Mouse (Mus musculus) hindbrain, postnatal 0 days (tissue): Measurements from ENCODE around the gene Olfr705. TPM values are rescaled to one million over a fixed set of nuclear protein-coding genes. Genes with fewer than 3 reads are reported as not detected.

ENCODE experiments used
- ATAC-seq: fragments of 200-750 bp; cut with Nextera tagmentation; 2 replicates; pipeline ENCODE4 v1.8.0; 2017; ENCODE audit warnings: mild to moderate bottlenecking, moderate TSS enrichment, moderate library complexity
- DNase-seq: peaks from one replicate; pipeline ENCODE4 v3.0.0-alpha.2; 2015; ENCODE audit warnings: low spot score
- H3K27ac ChIP-seq: fragments of 300-500 bp; sonication (generic); 2 replicates; pipeline ENCODE4 v1.5.1; 2014; ENCODE audit warnings: mild to moderate bottlenecking
- H3K27me3 ChIP-seq: fragments of 300-500 bp; sonication (generic); 2 replicates; pipeline ENCODE4 v1.6.1; 2014; ENCODE audit warnings: low read length, mixed read lengths; ENCODE audit not compliant: insufficient read depth
- H3K36me3 ChIP-seq: fragments of 300-500 bp; sonication (generic); 2 replicates; pipeline ENCODE4 v1.6.1; 2014; ENCODE audit warnings: low read length, mixed read lengths; ENCODE audit not compliant: insufficient read depth
- H3K4me1 ChIP-seq: fragments of 300-500 bp; sonication (generic); 2 replicates; pipeline ENCODE4 v1.6.1; 2014; ENCODE audit warnings: antibody characterized with exemption, low read length, mixed read lengths; ENCODE audit not compliant: insufficient read depth
- H3K4me2 ChIP-seq: fragments of 300-500 bp; sonication (generic); 2 replicates; pipeline ENCODE4 v1.6.1; 2014; ENCODE audit warnings: low read depth, mild to moderate bottlenecking, low read length, moderate library complexity, mixed read lengths
- H3K4me3 ChIP-seq: fragments of 300-500 bp; sonication (generic); 2 replicates; pipeline ENCODE4 v1.5.1; 2014; ENCODE audit warnings: low read length
- H3K9ac ChIP-seq: fragments of 300-500 bp; sonication (generic); replicated peaks from 2 replicates; pipeline ENCODE4 v1.6.1; 2014; ENCODE audit warnings: mild to moderate bottlenecking, low read length, moderate library complexity, mixed read lengths
- H3K9me3 ChIP-seq: fragments of 300-500 bp; sonication (generic); 2 replicates; pipeline ENCODE4 v1.6.1; 2016; ENCODE audit warnings: low read length, mixed read lengths
- CTCF ChIP-seq: IDR thresholded peaks from 2 replicates; pipeline ENCODE4 v1.5.1; 2016; ENCODE audit warnings: antibody characterized with exemption, control low read depth, low read depth
- polyA plus RNA-seq: library from polyadenylated mRNA; unstranded; fragments of >200 nt; fragmentation: Nextera tagmentation; extraction: Ambion mirVana; gene quantifications from 2 replicates; pipeline ENCODE4 v1.2.1, GENCODE M21; 2015
- total RNA-seq: library from RNA; depleted of rRNA; stranded (reverse); fragments of >200 nt; gene quantifications from 2 replicates; pipeline ENCODE4 v1.2.3, GENCODE M21; 2014; rRNA removed

Gene Olfr705
- total and polyA plus RNA-seq, 2 experiments from 2014 or later = not detected

- DNase-seq (no peak), ATAC-seq (no peak)
- TF ChIP-seq CTCF = no peak
- no peak within 1 kb of the TSS for H3K27ac ChIP-seq
- no peaks in the 10 kb centered on the region for H3K9me3 ChIP-seq
- H3K27me3 ChIP-seq = no peaks in the 10 kb centered on the region
- H3K4me2 ChIP-seq = no peak within 1 kb of the TSS
- no peaks in the 10 kb centered on the region for H3K4me1 ChIP-seq
- no peaks in the 10 kb centered on the region for H3K36me3 ChIP-seq
- no peak within 1 kb of the TSS for H3K4me3 ChIP-seq
- no peak within 1 kb of the TSS for H3K9ac ChIP-seq
These were observed 42.9 kb downstream of the Olfr705 start, which contains the start of gene Olfr702 for GRCm38 (mm10) chr7:106833793-106834192. Olfr702 (minus strand) TSS chr7:106833893.

Other genes with a start within 250 kb of the Olfr705 start
- 0.26 TPM in 1 of 2 replicates, not detected in the other for gene Olfr693, start 196.3 kb downstream of the Olfr705 start, total RNA-seq
- not detected in 2 replicates for gene Olfr693, start 196.3 kb downstream of the Olfr705 start, polyA plus RNA-seq
- not detected in 2 replicates for gene Olfr694, start 185.1 kb downstream of the Olfr705 start, total RNA-seq
- not detected in 2 replicates for gene Olfr694, start 185.1 kb downstream of the Olfr705 start, polyA plus RNA-seq
- not detected in 2 replicates for gene Olfr695, start 160.5 kb downstream of the Olfr705 start, total RNA-seq
- gene Olfr695, start 160.5 kb downstream of the Olfr705 start, polyA plus RNA-seq = not detected in 2 replicates
- gene Olfr697, start 134.4 kb downstream of the Olfr705 start, total RNA-seq = not detected in 2 replicates
- gene Olfr697, start 134.4 kb downstream of the Olfr705 start, polyA plus RNA-seq = not detected in 2 replicates
- not detected in 2 replicates for gene Olfr698, start 121.5 kb downstream of the Olfr705 start, total RNA-seq
- gene Olfr698, start 121.5 kb downstream of the Olfr705 start, polyA plus RNA-seq = not detected in 2 replicates
- gene Olfr699, start 83.7 kb downstream of the Olfr705 start, total RNA-seq = not detected in 2 replicates
- not detected in 2 replicates for gene Olfr699, start 83.7 kb downstream of the Olfr705 start, polyA plus RNA-seq
- not detected in 2 replicates for gene Olfr700, start 68.1 kb downstream of the Olfr705 start, total RNA-seq
- gene Olfr700, start 68.1 kb downstream of the Olfr705 start, polyA plus RNA-seq = not detected in 2 replicates
- gene Olfr701, start 62.8 kb downstream of the Olfr705 start, total RNA-seq = not detected in 2 replicates
- gene Olfr701, start 62.8 kb downstream of the Olfr705 start, polyA plus RNA-seq = not detected in 2 replicates
- not detected in 2 replicates for gene Olfr702, start 43.0 kb downstream of the Olfr705 start, total RNA-seq
- not detected in 2 replicates for gene Olfr702, start 43.0 kb downstream of the Olfr705 start, polyA plus RNA-seq
- not detected in 2 replicates for gene Olfr703, start 33.5 kb downstream of the Olfr705 start, total RNA-seq
- gene Olfr703, start 33.5 kb downstream of the Olfr705 start, polyA plus RNA-seq = not detected in 2 replicates
- not detected in 2 replicates for gene Olfr704, start 13.7 kb downstream of the Olfr705 start, total RNA-seq
- not detected in 2 replicates for gene Olfr704, start 13.7 kb downstream of the Olfr705 start, polyA plus RNA-seq
- not detected in 2 replicates for gene Olfr706, start 11.3 kb upstream of the Olfr705 start, total RNA-seq
- gene Olfr706, start 11.3 kb upstream of the Olfr705 start, polyA plus RNA-seq = not detected in 2 replicates
- not detected in 2 replicates for gene Olfr707, start 24.4 kb upstream of the Olfr705 start, total RNA-seq
- not detected in 2 replicates for gene Olfr707, start 24.4 kb upstream of the Olfr705 start, polyA plus RNA-seq
- gene Olfr1532-ps1, start 31.1 kb upstream of the Olfr705 start, total RNA-seq = not detected in 2 replicates
- not detected in 2 replicates for gene Olfr1532-ps1, start 31.1 kb upstream of the Olfr705 start, polyA plus RNA-seq
- gene Olfr709-ps1, start 55.3 kb upstream of the Olfr705 start, total RNA-seq = not detected in 2 replicates
- gene Olfr709-ps1, start 55.3 kb upstream of the Olfr705 start, polyA plus RNA-seq = not detected in 2 replicates
- not detected in 2 replicates for gene Olfr710, start 71.4 kb upstream of the Olfr705 start, total RNA-seq
- gene Olfr710, start 71.4 kb upstream of the Olfr705 start, polyA plus RNA-seq = not detected in 2 replicates
- gene Olfr6, start 87.0 kb upstream of the Olfr705 start, total RNA-seq = not detected in 2 replicates
- gene Olfr6, start 87.0 kb upstream of the Olfr705 start, polyA plus RNA-seq = not detected in 2 replicates
- not detected in 2 replicates for gene Olfr711, start 98.6 kb upstream of the Olfr705 start, total RNA-seq
- not detected in 2 replicates for gene Olfr711, start 98.6 kb upstream of the Olfr705 start, polyA plus RNA-seq
- not detected in 2 replicates for gene Olfr2, start 129.2 kb upstream of the Olfr705 start, total RNA-seq
- gene Olfr2, start 129.2 kb upstream of the Olfr705 start, polyA plus RNA-seq = not detected in 2 replicates
- not detected in 2 replicates for gene Olfr713, start 154.3 kb upstream of the Olfr705 start, total RNA-seq
- gene Olfr713, start 154.3 kb upstream of the Olfr705 start, polyA plus RNA-seq = not detected in 2 replicates
- gene Olfr714, start 194.1 kb upstream of the Olfr705 start, total RNA-seq = not detected in 2 replicates
- not detected in 2 replicates for gene Olfr714, start 194.1 kb upstream of the Olfr705 start, polyA plus RNA-seq
- not detected in 2 replicates for gene Olfr17, start 216.3 kb upstream of the Olfr705 start, total RNA-seq
- not detected in 2 replicates for gene Olfr17, start 216.3 kb upstream of the Olfr705 start, polyA plus RNA-seq
- not detected in 2 replicates for gene Olfr715b, start 233.5 kb upstream of the Olfr705 start, total RNA-seq
- gene Olfr715b, start 233.5 kb upstream of the Olfr705 start, polyA plus RNA-seq = not detected in 2 replicates